Mouse (Mus musculus): Measurements from ENCODE around the gene Lrrc71.

- TF ChIP-seq CTCF (IDR thresholded peaks at IDR 0.05; ENCODE audit: low read depth) (peak; percentile 97), EP300 (IDR thresholded peaks at IDR 0.05; ENCODE audit: low read depth) (no peak)
These were observed 7.5 kb upstream of the Lrrc71 start for GRCm38 (mm10) chr3:87755964-87756363.
